Comparison of ENCODE assay signal across 12 mouse cellular contexts in genomic region chr9:102192724-102193685, GRCm38 (mm10).
A peak's percentile ranks its signal among the peaks of the same experiment; 100 is the strongest.
DNase-seq lines count a peak whose midpoint lies in the region; ATAC-seq lines count a peak whose summit lies in the region.
"Had no signal": no experiment of that assay in that cellular context is flagged by ENCODE, and none has a peak within 500 bp of the region (broad histone marks: within the 10 kb centered on the region; RNA-seq: fewer than 3 reads in every experiment).

No protein-coding gene starts in this region.

- H3K9ac ChIP-seq in forebrain, embryonic 13.5 days, result peak overlapping the region; percentile 12; the same call in 1 of the 2 replicates
- no peak overlapping the region for H3K9ac ChIP-seq in neural tube, embryonic 14.5 days (replicated peaks; ENCODE audit: low read depth, low read length)
- H3K9ac ChIP-seq: embryonic facial prominence, embryonic 12.5 days had no signal

- H3K27me3 ChIP-seq in forebrain, embryonic 13.5 days, result peaks cover 23% of the 10 kb centered on the region
- H3K27me3 ChIP-seq in neural tube, embryonic 14.5 days (ENCODE audit: control insufficient read depth, insufficient read depth, low read length), result peaks cover 6% of the 10 kb centered on the region; the same call in 1 of the 2 replicates
- H3K27me3 ChIP-seq: embryonic facial prominence, embryonic 12.5 days had no signal

- peaks cover 63% of the 10 kb centered on the region for H3K4me1 ChIP-seq in forebrain, embryonic 13.5 days
- H3K4me1 ChIP-seq in neural tube, embryonic 14.5 days (ENCODE audit: control insufficient read depth, insufficient read depth, low read length), result peaks cover 5% of the 10 kb centered on the region; the same call in 1 of the 2 replicates

- H3K4me2 ChIP-seq in forebrain, embryonic 13.5 days, result peak overlapping the region; percentile 37
- H3K4me2 ChIP-seq in neural tube, embryonic 14.5 days (ENCODE audit: low read depth, low read length), result no peak overlapping the region
- H3K4me2 ChIP-seq: embryonic facial prominence, embryonic 12.5 days had no signal

- peak; percentile 28 for DNase-seq in layer of hippocampus, adult 9-11 months
- no peak for DNase-seq in layer of hippocampus, postnatal 25 days (ENCODE audit: extremely low spot score in 1 of 2, low spot score in 1 of 2)
- DNase-seq in layer of hippocampus, postnatal 14 days (ENCODE audit: low spot score in 2 of 2), result peak; percentile 36 to 65
- no peak for DNase-seq in urinary bladder, postnatal 4 days (ENCODE audit: low spot score in 2 of 2)
- no peak for DNase-seq in heart, adult 8-10 months (ENCODE audit: low spot score)
- DNase-seq: gastrocnemius, postnatal 25 days; lung, adult 2 months had no signal

- peak; percentile 77 for ATAC-seq in forebrain, embryonic 13.5 days
- ATAC-seq in neural tube, embryonic 14.5 days (ENCODE audit: low read depth), result peak; percentile 89
- ATAC-seq in megakaryocyte-erythroid progenitor cell, adult 5-6 weeks (replicated peaks; ENCODE audit: low FRiP score, low TSS enrichment, poor library complexity, severe bottlenecking), result no peak

- no peak overlapping the region for H3K4me3 ChIP-seq in forebrain, embryonic 13.5 days
- H3K4me3 ChIP-seq in neural tube, embryonic 14.5 days (ENCODE audit: low read depth, low read length), result no peak overlapping the region
- H3K4me3 ChIP-seq: embryonic facial prominence, embryonic 12.5 days; myocyte had no signal

- H3K27ac ChIP-seq in forebrain, embryonic 13.5 days, result peak overlapping the region; percentile 90
- H3K27ac ChIP-seq in neural tube, embryonic 14.5 days (ENCODE audit: low read depth, low read length), result no peak overlapping the region
- H3K27ac ChIP-seq: embryonic facial prominence, embryonic 12.5 days had no signal

- WGBS in forebrain, embryonic 13.5 days, result 7% methylated on average over 13 of the region's 13 CpGs
- WGBS in neural tube, embryonic 14.5 days, result 23% methylated on average over 13 of the region's 13 CpGs

- H3K9me3 ChIP-seq in forebrain, embryonic 13.5 days (replicated peaks), result no peaks in the 10 kb centered on the region
- H3K9me3 ChIP-seq in neural tube, embryonic 14.5 days (ENCODE audit: control insufficient read depth, low read length), result no peaks in the 10 kb centered on the region
- H3K9me3 ChIP-seq: embryonic facial prominence, embryonic 12.5 days had no signal

- H3K36me3 ChIP-seq in forebrain, embryonic 13.5 days (ENCODE audit: poor library complexity, severe bottlenecking), result peaks cover 11% of the 10 kb centered on the region; the same call in 1 of the 2 replicates
- H3K36me3 ChIP-seq in neural tube, embryonic 14.5 days (ENCODE audit: control insufficient read depth, insufficient read depth, low read length), result no peaks in the 10 kb centered on the region
- H3K36me3 ChIP-seq: embryonic facial prominence, embryonic 12.5 days had no signal

Comparison
In these comparisons a context has a peak if more than half of its experiments do, and no peak if none do; other contexts are left out.
1. DNase-seq: peak in layer of hippocampus, adult 9-11 months (single experiment) and layer of hippocampus, postnatal 14 days (2 of 2); none in layer of hippocampus, postnatal 25 days (0 of 2), urinary bladder, postnatal 4 days (0 of 2) and heart, adult 8-10 months (single experiment).